Mouse (Mus musculus) frontal cortex, adult 2 months (tissue): ENCODE measurements around the gene Nudt17. TPM values are rescaled to one million over a fixed set of nuclear protein-coding genes. Genes with fewer than 3 reads are reported as not detected.
"Not testable (repeated sequence)": the region's sequence is repeated elsewhere in the genome, so short reads cannot be mapped to it uniquely, and the experiment has no call there.

Experiments
- DNase-seq, 2 experiments: peaks; one replicate each; pipeline ENCODE4 v3.0.0; 2022; ENCODE audit warnings: low spot score in 1 of 2; ENCODE audit errors: extremely low spot score in 1 of 2
- polyA plus RNA-seq: library from polyadenylated mRNA; depleted of rRNA; stranded (reverse); fragments of >200 nt; gene quantifications from 2 replicates; pipeline ENCODE4 v1.2.3, GENCODE M21; 2012; rRNA removed

The Nudt17 gene
- polyA plus RNA-seq, 1 experiment: 10.5 TPM

DNA sequence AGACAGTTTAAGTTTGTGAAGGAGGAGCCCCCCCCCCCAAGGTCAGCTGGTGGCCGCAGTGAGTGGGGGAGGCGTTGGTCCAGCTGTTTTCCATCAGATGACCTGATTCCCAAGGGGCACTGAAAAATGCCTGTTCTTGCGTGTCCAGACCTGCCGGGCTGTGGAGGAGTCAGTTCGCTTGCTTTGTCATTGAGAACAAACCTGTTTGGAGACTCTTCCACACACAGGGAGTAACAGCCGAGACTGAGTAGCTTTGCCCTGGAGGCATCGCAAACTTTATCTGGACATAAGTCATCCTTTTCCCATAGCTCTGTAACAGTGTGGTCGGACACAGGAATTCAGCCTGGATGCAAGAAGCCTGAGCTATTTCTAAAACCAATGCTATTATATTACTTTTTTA, 33.9 kb downstream of the Nudt17 start:
- DNase-seq: no peak

DNA sequence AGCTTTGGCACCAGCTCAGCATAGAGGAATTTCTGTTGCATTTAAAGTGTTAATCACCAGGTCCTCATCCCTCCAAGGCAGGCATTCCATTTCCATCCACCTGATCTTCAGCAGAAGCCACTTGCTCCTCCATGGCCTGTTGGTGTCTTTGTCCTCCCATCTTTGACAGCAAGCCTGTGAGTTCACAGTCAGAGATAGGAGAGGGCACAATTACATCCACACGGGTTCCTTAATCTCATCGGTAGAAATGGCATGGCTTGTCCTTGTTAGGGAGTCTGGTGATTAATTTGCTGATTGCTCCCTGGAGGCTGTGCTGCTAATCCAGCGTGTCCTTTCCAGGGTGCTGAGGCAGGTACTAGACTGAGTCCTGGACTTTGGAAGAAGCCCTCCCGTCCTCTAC, 34.8 kb downstream of the Nudt17 start:
- DNase-seq: no peak

DNA sequence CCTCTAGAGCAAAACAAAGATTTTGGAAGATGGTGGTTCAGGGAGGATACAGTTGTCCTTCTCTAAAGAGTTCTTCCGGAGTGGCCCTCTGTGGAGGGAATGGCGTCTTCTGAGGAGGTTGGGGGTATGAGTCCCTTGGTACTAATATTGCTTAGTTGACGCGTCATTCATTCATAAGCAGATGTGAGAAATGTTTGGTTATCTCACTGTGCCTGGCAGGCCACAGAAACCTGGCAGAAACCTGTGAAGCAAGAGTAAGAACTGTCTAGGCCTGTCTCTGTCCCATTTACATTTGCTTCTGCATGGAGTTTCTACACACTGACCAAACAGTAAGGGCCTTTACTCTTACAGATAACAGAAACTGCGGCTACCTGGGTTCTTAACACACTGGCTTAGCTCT, 36.8 kb downstream of the Nudt17 start:
- no peak for DNase-seq

DNA sequence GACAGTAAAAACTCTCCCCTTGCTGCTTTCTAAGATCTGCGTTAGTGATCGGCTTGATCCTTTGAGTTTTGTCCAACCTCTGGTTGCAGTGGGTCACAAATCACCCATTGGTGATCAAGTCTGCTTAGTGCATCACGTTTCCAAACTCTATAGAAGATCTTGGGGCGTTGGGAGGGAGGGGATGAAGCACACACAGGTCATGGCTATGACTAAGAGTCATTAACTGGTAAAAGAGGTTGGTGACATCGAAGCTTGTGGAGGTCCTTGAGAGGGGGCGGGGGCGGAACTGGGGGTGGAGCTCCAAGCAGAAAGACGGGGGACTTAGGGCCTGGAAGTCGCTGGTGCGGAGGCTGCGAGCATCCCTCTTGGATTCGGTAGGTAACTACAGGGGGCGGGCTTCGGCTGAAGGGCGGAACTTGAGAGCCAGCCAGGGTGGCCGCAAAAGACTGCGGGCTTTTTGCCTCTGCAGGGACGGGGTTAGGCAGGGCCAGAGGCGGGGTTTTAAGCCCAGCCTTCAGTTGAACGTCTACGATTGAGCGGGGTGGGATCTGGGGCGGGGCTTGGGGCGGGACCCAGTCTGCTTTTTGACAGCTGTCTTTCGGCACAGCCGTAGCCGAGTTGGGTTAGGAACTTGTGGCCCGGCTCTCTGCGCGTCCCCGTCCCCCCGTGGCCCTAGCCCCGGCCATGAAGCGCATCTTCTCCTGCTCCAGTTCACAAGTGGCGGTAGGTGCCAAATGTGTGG, 38.5 kb downstream of the Nudt17 start, which contains the start of gene Ankrd35:
Gene Ankrd35, plus strand, starts transcription at position 405 of the 742 bp plus-strand sequence.
- DNase-seq: peak; percentile 52 to 74

DNA sequence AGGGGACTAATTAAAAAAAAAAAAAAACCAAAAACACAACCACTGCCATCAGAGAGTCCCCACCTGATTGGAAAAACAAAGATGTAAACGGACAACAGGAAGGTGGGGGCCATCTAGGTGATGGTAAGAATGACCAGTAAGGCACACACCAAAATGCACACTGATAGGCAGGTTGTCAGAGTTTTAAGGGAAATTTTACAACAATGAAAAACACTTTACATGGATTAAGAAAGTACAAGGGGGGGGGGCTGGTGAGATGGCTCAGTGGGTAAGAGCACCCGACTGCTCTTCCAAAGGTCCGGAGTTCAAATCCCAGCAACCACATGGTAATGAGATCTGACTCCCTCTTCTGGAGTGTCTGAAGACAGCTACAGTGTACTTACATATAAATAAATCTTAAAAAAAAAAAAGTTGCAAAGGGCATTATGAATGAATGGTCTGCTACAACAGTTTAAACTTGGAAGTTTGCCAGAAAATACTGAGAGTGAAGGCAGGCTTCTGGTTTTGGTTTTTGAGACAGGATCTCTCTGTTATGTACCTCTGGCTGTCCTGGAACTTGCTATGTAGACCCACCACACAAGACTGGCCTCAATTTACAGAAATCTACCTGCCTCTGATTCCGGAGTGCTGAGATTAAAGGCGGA, 39.8 kb downstream of the Nudt17 start:
- no peak for DNase-seq

DNA sequence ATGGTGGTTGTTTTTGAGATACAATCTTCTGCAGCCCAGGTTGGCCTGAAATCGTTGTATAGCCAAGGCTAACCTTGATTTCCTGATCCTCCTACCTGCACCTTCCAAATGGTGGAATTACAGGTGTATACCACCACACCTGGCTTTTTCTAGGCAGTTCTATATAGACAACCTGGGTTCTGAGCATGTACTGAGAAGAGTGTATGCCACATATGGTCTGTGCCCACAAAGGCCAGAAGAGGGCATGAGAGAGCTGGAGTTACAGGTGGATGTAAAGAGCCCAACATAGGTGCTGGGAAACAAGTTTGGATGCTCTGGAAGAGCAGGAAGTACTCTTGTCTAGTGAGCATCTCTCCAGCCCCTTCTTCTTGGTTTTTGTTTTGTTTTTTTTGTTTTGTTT, 41.0 kb downstream of the Nudt17 start:
- no peak for DNase-seq

DNA sequence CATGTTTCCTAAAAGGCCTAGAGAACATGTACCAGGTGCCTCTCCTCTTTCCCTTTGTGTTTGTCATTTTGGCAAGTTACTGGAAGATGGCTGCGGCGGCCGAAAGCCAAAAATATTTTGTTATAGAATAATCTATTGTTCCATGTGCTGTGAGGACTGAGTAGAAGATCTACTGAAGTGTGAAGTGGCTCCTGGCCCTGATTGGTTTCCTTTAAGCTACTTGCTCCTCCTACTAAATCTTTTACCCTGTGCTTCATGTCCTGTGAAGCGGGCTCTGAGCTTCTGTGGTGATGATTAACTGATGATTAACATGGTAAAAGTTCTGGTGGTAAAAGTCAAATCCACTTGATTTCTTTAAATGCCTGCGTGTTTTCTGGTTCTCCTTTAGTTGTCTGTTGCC, 41.4 kb downstream of the Nudt17 start:
- DNase-seq: no peak

DNA sequence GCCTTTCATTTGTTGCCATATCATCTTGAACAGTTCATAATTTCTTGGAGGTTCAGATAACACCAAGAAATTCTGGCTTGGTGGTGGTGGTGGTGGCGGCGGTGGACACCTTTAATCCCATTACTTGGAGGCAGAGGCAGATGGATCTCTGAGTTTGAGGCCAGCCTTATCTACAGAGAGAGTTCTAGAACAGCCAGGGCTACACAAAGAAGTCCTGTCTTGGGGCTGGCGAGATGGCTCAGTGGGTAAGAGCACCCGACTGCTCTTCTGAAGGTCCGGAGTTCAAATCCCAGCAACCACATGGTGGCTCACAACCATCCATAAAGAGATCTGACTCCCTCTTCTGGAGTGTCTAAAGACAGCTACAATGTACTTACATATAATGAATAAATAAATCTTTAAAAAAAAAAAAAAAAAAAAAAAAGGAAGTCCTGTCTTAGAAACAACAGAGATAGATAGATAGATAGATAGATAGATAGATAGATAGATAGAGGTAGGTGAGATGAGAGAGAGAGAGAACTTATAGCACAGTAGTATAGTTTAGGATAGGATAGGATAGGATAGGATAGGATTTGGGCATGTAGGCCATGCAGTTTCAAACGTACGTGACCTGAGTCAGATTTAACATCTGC, 42.5 kb downstream of the Nudt17 start:
- DNase-seq: not testable (repeated sequence)

DNA sequence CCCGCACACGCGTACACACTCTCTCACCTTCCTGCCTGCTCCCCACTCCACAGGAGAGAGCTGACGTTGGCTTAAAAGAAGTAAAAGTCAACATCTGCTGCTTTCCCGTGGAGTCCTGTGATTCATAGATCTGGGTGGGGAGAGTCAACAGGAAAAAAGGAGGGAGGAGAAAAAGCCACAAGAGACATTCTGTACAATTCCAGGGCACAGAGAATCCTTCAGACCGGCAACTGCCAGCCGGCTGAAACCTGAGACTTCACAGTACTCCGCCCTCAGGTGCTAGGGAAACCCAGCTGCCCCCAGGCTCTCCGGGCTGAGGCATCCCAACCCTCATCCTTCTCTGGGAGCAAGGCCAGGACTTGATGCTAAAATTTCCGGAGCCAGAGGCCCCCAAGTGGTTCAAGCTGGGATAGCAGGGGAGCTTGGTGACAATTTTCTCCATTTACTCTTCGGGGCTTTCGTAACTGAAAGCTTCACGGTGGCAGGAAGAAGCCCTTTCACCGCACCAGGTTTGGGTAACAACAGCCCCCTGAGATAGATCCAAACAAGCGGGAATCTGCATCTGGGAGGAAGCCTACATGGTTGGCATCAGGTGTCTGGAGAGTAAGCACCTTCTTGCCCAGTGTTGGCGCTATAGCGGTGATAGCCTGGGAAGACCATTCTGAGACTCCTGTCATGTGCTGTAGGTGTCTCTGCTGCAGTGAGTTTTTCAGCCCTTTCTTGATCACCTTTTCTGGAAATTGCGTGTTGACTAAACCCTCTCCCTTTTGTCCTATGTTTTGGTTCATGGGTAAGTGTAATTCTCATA, 44.7 kb downstream of the Nudt17 start:
- DNase-seq: peak; percentile 81 to 96

DNA sequence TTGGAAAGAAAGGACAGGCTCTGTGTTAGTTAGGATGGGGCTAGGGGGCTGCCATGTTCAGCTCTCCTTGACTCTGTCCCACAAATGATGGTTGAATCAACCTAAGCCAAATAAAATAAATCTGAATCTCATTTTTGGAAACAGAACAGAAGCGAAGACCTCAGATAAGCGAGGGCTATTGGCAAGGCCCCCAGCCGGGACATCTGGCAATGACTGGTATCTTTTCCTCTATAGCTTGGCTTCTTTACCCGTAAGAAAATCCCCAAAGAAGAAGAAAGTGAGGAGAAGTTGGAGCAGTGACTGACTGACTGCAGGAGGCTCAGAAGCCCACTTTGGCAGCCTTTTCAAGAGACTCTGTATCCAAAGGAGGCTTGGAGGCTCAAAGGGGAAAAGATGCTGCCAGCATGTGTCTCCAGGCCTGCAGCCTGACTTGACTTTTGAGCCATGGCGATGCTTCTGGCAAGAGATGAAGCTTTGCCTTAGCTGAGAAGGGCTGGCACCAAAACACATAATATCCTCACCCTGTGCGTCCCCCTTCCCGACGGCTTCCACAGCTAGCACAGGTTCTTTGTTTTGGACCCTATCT, 45.5 kb downstream of the Nudt17 start:
- no peak for DNase-seq

DNA sequence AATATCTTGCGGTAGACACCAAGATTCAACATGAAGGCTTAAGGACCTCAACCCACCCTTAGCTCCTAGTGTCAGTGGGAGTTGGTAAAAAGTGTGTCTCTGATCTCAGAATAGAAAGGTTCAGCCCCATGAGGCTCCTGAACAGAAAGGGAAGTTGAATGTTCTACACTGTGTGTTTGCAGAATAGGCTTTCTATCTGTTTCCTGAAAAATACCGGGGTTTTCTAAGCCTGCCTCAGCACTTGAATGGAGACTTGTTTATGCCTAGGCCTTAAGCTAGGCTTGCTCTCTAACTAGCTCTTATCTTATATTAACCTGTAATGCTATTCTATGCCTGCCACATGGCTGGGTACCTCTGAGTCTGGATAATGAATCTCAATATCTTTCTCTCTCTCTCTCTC, 47.5 kb downstream of the Nudt17 start:
- DNase-seq: no peak

Other genes starting within 250 kb of the Nudt17 start
- gene Hfe2, start 183.4 kb downstream of the Nudt17 start, polyA plus RNA-seq: 0.60 and 1.1 TPM in 2 replicates
- 27.5 and 27.7 TPM in 2 replicates for gene Txnip, start 150.6 kb downstream of the Nudt17 start, polyA plus RNA-seq
- not detected in 2 replicates for gene Gm16253, start 131.6 kb downstream of the Nudt17 start, polyA plus RNA-seq
- gene Polr3gl, start 114.4 kb downstream of the Nudt17 start, polyA plus RNA-seq: 67.3 and 84.3 TPM in 2 replicates
- gene Ankrd34a, start 111.9 kb downstream of the Nudt17 start, polyA plus RNA-seq: 50.2 and 57.4 TPM in 2 replicates
- 30.3 and 30.7 TPM in 2 replicates for gene Lix1l, start 107.4 kb downstream of the Nudt17 start, polyA plus RNA-seq
- gene Rbm8a, start 78.6 kb downstream of the Nudt17 start, polyA plus RNA-seq: 37.4 and 40.3 TPM in 2 replicates
- 61.4 and 64.5 TPM in 2 replicates for gene Pex11b, start 73.2 kb downstream of the Nudt17 start, polyA plus RNA-seq
- gene Gm42957, start 73.1 kb downstream of the Nudt17 start, polyA plus RNA-seq: 0.10 and 0.11 TPM in 2 replicates
- gene Itga10, start 63.0 kb downstream of the Nudt17 start, polyA plus RNA-seq: 2.9 and 3.2 TPM in 2 replicates
- 5.9 and 9.8 TPM in 2 replicates for gene Ankrd35, start 38.4 kb downstream of the Nudt17 start, polyA plus RNA-seq
- gene Pias3, start 12.2 kb downstream of the Nudt17 start, polyA plus RNA-seq: 25.2 and 25.8 TPM in 2 replicates
- gene Polr3c, start 19.1 kb upstream of the Nudt17 start, polyA plus RNA-seq: 34.2 and 34.4 TPM in 2 replicates
- 46.0 and 49.0 TPM in 2 replicates for gene Rnf115, start 19.1 kb upstream of the Nudt17 start, polyA plus RNA-seq
- 0.32 and 0.36 TPM in 2 replicates for gene Pdzk1, start 120.7 kb upstream of the Nudt17 start, polyA plus RNA-seq
- 0.06 TPM in 1 of 2 replicates, not detected in the other for gene Cd160, start 120.8 kb upstream of the Nudt17 start, polyA plus RNA-seq
- 0.55 and 0.62 TPM in 2 replicates for gene Gja5, start 196.1 kb upstream of the Nudt17 start, polyA plus RNA-seq
- 17.7 and 19.3 TPM in 2 replicates for gene Gpr89, start 196.8 kb upstream of the Nudt17 start, polyA plus RNA-seq
- gene Gja8, start 217.5 kb upstream of the Nudt17 start, polyA plus RNA-seq: not detected in 2 replicates